Mouse (Mus musculus) cerebellum, adult 11-12 months (tissue): ENCODE measurements around the gene Tmbim4.

Experiments used
- DNase-seq: peaks from one replicate; pipeline ENCODE4 v3.0.0; 2022

The Tmbim4 gene

GRCm38 (mm10) chr10:120246994-120247750 is 45.8 kb downstream of the Tmbim4 start:
- no peak for DNase-seq

DNA sequence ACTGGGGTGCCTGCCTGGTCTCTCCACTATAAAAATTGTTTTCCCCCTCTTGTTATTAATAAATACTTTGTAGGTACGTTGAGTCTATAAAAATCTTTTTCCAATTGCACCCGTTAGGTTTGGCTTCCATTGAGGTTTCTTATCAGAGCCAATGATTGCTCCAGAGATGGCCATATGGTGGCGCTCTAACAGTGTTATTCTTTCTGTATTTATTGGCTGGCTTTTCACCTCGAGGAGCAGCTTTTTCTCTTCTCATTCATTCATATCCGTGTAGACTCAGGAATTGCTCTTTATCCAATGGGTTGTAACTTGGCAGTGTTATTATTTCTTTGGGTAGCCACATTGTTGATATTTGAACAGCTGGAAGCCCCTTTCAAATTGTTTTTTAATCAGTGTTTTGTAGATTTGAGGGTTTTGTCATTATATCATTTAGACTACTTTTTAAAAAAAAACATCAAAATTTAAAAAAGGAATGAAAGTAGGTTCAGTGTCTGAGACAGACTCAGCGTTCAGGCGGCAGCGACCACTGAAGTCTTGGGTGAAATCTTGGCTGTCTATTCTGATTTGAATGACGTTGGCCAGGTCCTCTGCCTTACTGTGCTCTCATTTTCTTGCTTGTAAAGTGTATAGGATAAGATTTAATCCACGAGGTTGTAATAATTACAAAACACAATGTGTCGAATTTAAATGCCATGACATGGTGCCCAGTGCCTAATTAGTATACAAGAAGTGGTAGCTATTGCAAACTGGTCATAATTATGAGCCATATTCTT is 49.7 kb downstream of the Tmbim4 start:
- DNase-seq: no peak

- DNase-seq: no peak
Observed at GRCm38 (mm10) chr10:120251791-120252190, 50.4 kb downstream of the Tmbim4 start.

- DNase-seq: no peak
Observed at GRCm38 (mm10) chr10:120252800-120253199, 51.4 kb downstream of the Tmbim4 start.

- no peak for DNase-seq
Observed at GRCm38 (mm10) chr10:120257231-120257630, 55.8 kb downstream of the Tmbim4 start.

DNA sequence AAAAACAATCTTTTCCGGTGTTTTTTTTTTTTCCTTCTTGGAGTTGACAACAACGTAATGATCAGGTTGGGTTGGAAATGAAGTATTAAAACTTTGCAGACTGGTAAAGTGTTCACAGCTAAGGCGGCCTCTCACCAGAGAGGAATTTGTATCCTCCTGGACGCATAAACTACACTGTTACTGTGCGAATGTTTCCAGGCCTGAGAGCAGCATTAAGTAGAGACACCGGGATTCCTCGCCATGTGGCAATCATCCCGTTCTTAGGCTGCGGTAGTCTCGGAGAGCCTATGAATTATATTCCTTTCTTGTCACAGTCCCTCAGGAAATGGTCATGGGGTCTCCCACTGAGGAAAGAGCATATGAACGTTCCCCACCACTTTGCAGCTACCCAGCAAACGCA is 66.4 kb downstream of the Tmbim4 start:
- DNase-seq: no peak

DNA sequence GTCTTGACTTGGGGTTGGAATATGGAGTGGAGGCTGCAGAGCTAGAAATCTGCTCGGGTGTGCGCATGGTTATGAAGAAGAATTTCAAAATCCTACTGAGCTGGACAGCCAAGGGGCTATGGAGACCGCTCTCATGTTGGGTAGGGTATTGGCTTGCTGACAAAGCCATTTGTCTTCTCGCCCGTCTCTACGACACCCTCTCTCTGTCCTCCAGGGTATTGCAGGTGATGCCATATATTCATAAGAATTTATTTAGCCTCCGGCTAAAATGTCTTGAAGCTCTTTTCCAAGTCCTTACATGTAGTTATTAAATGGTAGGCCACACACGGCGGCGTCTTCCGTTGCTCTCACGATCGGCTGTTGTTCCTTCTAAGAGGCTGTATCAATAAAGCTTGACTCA is 68.6 kb downstream of the Tmbim4 start:
- no peak for DNase-seq

DNA sequence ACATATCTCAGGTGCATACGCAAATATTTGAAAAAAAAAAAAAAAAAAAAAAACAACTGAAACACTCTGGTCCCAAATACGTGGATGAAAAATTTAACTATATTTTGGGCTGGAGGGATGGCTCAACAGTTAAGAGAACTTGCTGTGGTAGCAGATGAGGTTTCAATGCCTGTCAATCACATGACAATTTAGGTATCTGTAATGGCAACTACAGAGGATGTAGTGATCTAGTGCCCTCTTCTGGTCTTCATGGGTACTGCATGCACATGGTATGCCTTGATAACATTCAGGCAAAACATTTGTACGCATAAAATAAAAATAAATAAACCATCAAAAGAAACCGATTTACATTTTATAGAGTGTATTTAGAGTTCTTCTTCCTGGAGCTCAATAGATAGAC is 69.4 kb downstream of the Tmbim4 start:
- DNase-seq: no peak

DNA sequence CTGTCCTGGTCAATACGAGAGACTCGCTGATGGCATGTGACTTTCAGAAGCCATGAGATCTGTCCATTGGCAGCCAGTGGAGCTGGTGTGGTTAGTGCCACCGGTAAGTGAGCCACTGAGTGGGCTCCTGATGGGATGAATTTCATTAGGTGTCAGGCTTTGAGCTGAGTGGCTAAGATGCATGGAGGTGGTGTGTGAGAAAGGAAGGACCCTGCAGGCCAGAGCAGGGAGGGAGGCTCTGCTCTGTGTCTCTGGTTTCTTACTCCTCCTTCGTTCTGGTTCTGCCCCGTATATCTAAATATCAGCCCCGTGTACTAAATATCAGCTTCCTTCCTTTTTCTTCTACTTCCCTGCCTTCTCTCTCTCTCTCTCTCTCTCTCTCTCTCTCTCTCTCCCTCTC is 69.9 kb downstream of the Tmbim4 start:
- no peak for DNase-seq

DNA sequence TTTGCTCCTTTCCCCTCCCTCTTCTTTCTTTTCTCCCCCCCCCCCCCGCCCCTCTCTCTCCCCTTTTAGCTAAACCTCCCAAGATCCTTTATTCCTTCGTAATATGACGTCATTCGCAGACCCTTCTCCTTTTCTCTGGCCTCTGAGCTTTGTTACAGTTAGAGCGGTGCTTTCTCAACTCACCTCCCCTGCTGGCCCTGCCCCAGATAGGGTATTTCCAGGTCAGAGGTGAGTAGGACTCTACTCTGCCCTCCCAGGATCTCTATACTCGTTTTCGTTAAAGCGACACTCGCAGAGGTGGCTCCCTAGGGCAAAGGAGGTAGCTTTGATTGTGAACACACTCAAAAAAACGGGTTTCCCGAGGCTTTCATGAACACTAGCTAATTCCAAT is 70.5 kb downstream of the Tmbim4 start:
- DNase-seq: no peak

DNA sequence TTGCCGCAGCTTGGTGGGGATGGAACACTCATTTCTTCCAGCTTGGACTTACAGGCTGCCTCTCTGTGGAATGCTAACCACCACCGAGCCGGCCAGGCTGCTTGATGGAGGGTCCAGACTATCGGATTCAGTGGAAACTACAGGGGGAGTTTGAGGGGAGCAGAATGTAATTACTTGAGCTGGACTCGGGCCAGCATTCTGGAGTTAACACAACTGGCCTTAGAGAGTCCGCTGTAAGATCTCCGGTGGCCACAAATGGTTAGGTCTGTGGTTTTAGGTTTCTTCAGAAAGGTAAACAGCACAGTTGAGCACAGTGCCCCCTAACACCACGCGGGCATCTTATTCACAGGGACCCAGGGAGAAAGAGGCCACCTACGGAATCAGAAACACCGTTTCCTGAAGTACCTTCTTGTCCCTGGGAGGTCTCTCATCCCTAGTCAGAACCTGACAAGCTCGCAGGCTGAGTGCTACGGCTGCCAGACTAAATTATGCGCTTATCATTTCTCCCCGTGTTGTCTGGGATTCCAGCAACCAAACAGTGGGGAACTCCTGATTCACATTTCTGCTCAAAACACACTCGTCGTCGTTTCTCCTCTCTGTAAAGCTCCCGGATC is 71.0 kb downstream of the Tmbim4 start:
- no peak for DNase-seq

DNA sequence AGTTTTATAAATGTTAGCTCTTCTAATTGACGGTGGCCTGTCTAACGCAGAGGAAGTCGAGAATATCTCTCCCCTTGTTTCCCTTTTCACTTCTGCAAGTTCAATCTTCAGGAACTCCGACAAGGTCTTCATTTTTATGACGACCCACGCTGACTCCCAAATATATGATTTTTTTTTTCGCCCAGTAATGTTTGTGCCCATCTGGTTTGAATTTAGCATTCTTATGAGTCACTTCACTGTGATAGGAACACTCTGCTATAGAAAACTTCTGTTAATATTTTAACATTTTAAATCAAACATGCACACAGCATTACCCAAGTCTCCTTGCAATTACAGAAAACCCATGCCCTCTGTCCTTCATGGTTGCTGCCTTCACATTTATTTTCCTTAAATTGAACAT is 71.9 kb downstream of the Tmbim4 start:
- DNase-seq: no peak
